Mouse (Mus musculus) bone marrow macrophage, adult 2 months (primary cell): ENCODE results near the gene Zfp691. TPM values are rescaled to one million over a fixed set of nuclear protein-coding genes. Genes with fewer than 3 reads are reported as not detected.

ENCODE experiments used
- H3K27ac ChIP-seq: 2 replicates; pipeline ENCODE4 v1.5.1; 2012; ENCODE audit warnings: low read depth, low read length; ENCODE audit not compliant: insufficient read depth
- H3K4me1 ChIP-seq: 2 replicates; pipeline ENCODE4 v1.6.1; 2012; ENCODE audit warnings: low read length; ENCODE audit not compliant: control insufficient read depth, insufficient read depth
- H3K4me3 ChIP-seq: 2 replicates; pipeline ENCODE4 v1.5.1; 2012; ENCODE audit warnings: mild to moderate bottlenecking, low read length, moderate library complexity; ENCODE audit not compliant: insufficient read depth
- CTCF ChIP-seq: IDR thresholded peaks from 2 replicates; pipeline ENCODE4 v1.5.1; 2012; ENCODE audit warnings: low read depth, mild to moderate bottlenecking, low read length, moderate library complexity
- POLR2A ChIP-seq: IDR thresholded peaks from 2 replicates; pipeline ENCODE4 v1.6.1; 2012; ENCODE audit warnings: mild to moderate bottlenecking, low read depth, low read length, borderline replicate concordance
- polyA plus RNA-seq: library from polyadenylated mRNA; stranded (reverse); fragments of >200 nt; gene quantifications from 2 replicates; pipeline ENCODE4 v1.2.4, GENCODE M21; 2012; ENCODE audit not compliant: missing spikeins, insufficient read depth, insufficient read length

Zfp691 gene
- polyA plus RNA-seq, 1 experiment, result 6.9 TPM

GRCm38 (mm10) chr4:119127229-119127628 lies 46.8 kb downstream of the Zfp691 start:
- no peak for TF ChIP-seq CTCF
- no peak for TF ChIP-seq POLR2A
- H3K4me1 ChIP-seq, result peaks cover 66% of the 10 kb centered on the region
- peak overlapping the region; percentile 82 for H3K27ac ChIP-seq
- no peak overlapping the region for H3K4me3 ChIP-seq

- H3K4me3 ChIP-seq, result peak overlapping the region; percentile 27
Observed at GRCm38 (mm10) chr4:119125577-119126270, 48.3 kb downstream of the Zfp691 start.

GRCm38 (mm10) chr4:119124771-119125273 lies 49.2 kb downstream of the Zfp691 start:
- Histone ChIP-seq H3K4me1 (peaks cover 74% of the 10 kb centered on the region), H3K4me3 (peak overlapping the region; percentile 27; the same call in 1 of the 2 replicates), H3K27ac (peak overlapping the region; percentile 82)
- TF ChIP-seq CTCF (no peak), POLR2A (no peak)

More at GRCm38 (mm10) chr4:119125577-119126270, 48.3 kb downstream of the Zfp691 start:
- Histone ChIP-seq H3K27ac (peak overlapping the region; percentile 82), H3K4me1 (peaks cover 70% of the 10 kb centered on the region)
- TF ChIP-seq POLR2A, result no peak
- no peak for TF ChIP-seq CTCF

- TF ChIP-seq POLR2A (no peak), CTCF (no peak)
- Histone ChIP-seq H3K4me3 (no peak overlapping the region), H3K27ac (no peak overlapping the region), H3K4me1 (peaks cover 75% of the 10 kb centered on the region)
Observed at GRCm38 (mm10) chr4:119121249-119121648, 52.7 kb downstream of the Zfp691 start.

GRCm38 (mm10) chr4:119120095-119120494 lies 53.9 kb downstream of the Zfp691 start:
- H3K4me1 ChIP-seq, result peaks cover 73% of the 10 kb centered on the region
- no peak overlapping the region for H3K4me3 ChIP-seq
- H3K27ac ChIP-seq, result no peak overlapping the region
- TF ChIP-seq POLR2A (no peak), CTCF (no peak)

Other genes starting within 250 kb of the Zfp691 start
- not detected in 2 replicates for gene Olfr1328, start 235.6 kb downstream of the Zfp691 start, polyA plus RNA-seq
- not detected in 2 replicates for gene Lao1, start 212.6 kb downstream of the Zfp691 start, polyA plus RNA-seq
- gene Slc2a1, start 65.5 kb downstream of the Zfp691 start, polyA plus RNA-seq, result 22.6 and 25.3 TPM in 2 replicates
- gene Ermap, start 15.8 kb upstream of the Zfp691 start, polyA plus RNA-seq, result 0.68 TPM in 1 of 2 replicates, not detected in the other
- gene Svbp, start 21.1 kb upstream of the Zfp691 start, polyA plus RNA-seq, result 36.6 and 41.1 TPM in 2 replicates
- not detected in 2 replicates for gene Tmem269, start 44.0 kb upstream of the Zfp691 start, polyA plus RNA-seq
- 7.0 and 9.7 TPM in 2 replicates for gene AU022252, start 58.5 kb upstream of the Zfp691 start, polyA plus RNA-seq
- 12.2 and 13.1 TPM in 2 replicates for gene P3h1, start 58.7 kb upstream of the Zfp691 start, polyA plus RNA-seq
- gene Cldn19, start 81.2 kb upstream of the Zfp691 start, polyA plus RNA-seq, result not detected in 2 replicates
- 787 and 846 TPM in 2 replicates for gene Ybx1, start 120.4 kb upstream of the Zfp691 start, polyA plus RNA-seq
- 31.6 and 33.3 TPM in 2 replicates for gene Ppih, start 146.4 kb upstream of the Zfp691 start, polyA plus RNA-seq
- not detected in 2 replicates for gene Ccdc30, start 241.3 kb upstream of the Zfp691 start, polyA plus RNA-seq
- 6.3 and 8.1 TPM in 2 replicates for gene Ppcs, start 248.2 kb upstream of the Zfp691 start, polyA plus RNA-seq
- gene Zmynd12, start 248.6 kb upstream of the Zfp691 start, polyA plus RNA-seq, result not detected in 2 replicates